Mouse (Mus musculus): ENCODE measurements around the gene Ltn1. TPM values are rescaled to one million over a fixed set of nuclear protein-coding genes. Genes with fewer than 3 reads are reported as not detected.
A peak's percentile ranks its signal among the peaks of the same experiment; 100 is the strongest.

The Ltn1 gene
- total and polyA plus RNA-seq, 2 experiments from 2014 or later = 11.2 to 12.9 TPM

DNA sequence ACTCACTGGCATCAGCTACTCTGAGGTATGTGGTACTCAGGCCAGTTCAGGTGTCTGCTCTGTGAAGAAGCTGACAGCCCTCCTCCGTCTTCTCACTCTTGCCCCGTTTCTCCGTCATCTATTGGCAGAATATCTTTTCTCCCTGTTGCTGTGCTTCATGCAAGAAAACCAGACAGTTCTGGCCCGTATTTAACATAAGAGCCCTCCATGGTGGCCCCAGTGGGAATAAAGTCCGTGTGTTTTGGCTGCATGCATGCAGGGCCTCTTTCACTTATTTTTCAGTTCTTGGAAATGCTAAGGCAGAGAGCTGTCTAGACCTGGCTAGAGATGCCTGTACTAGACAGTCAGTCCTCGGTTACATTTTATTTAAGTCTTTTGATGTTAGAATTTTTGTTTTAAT lies 72.3 kb downstream of the Ltn1 start:
- H3K4me2 ChIP-seq (ENCODE audit: low read depth, low read length) = no peak overlapping the region
- ATAC-seq (ENCODE audit: insufficient read depth, low read depth) = no peak
- WGBS = 83% methylated on average over 6 of the region's 6 CpGs

GRCm38 (mm10) chr16:87354748-87355147 lies 77.7 kb downstream of the Ltn1 start:
- no peaks in the 10 kb centered on the region for H3K9me3 ChIP-seq (replicated peaks; ENCODE audit: control insufficient read depth, low read length)
- H3K36me3 ChIP-seq (replicated peaks; ENCODE audit: control insufficient read depth, insufficient read depth, low read length) = peaks cover 31% of the 10 kb centered on the region
- H3K27me3 ChIP-seq (ENCODE audit: control insufficient read depth, insufficient read depth, low read length) = no peaks in the 10 kb centered on the region
- ATAC-seq (ENCODE audit: insufficient read depth, low read depth) (no peak), DNase-seq (ENCODE audit: low spot score) (no peak)
- H3K4me2 ChIP-seq (ENCODE audit: low read depth, low read length) = peak overlapping the region; percentile 52
- TF ChIP-seq CTCF (IDR thresholded peaks at IDR 0.05; ENCODE audit: low read depth) = no peak
- no peak for TF ChIP-seq EP300 (IDR thresholded peaks at IDR 0.05; ENCODE audit: low read depth)
- H3K27ac ChIP-seq (ENCODE audit: low read depth) = peak overlapping the region; percentile 98
- no peak overlapping the region for H3K9ac ChIP-seq (replicated peaks; ENCODE audit: low read depth, low read length)
- peak overlapping the region; percentile 78 for H3K4me3 ChIP-seq (ENCODE audit: low read depth, low read length)
- WGBS = 79% methylated on average over 7 of the region's 7 CpGs
- H3K4me1 ChIP-seq (ENCODE audit: control insufficient read depth, insufficient read depth) = 0 out of 2 replicates have a peak, but pooled peaks cover 4% of the 10 kb centered on the region

More for the DNA sequence above, 72.3 kb downstream of the Ltn1 start:
- H3K27me3 ChIP-seq (ENCODE audit: control insufficient read depth, insufficient read depth, low read length) = no peaks in the 10 kb centered on the region
- H3K36me3 ChIP-seq (replicated peaks; ENCODE audit: control insufficient read depth, insufficient read depth, low read length) = peaks cover 60% of the 10 kb centered on the region
- H3K9me3 ChIP-seq (replicated peaks; ENCODE audit: control insufficient read depth, low read length) = no peaks in the 10 kb centered on the region
- no peak for DNase-seq (ENCODE audit: low spot score)
- no peak overlapping the region for H3K4me3 ChIP-seq (ENCODE audit: low read depth, low read length)
- no peak for TF ChIP-seq EP300 (IDR thresholded peaks at IDR 0.05; ENCODE audit: low read depth)
- TF ChIP-seq CTCF (IDR thresholded peaks at IDR 0.05; ENCODE audit: low read depth) = no peak
- peaks cover 12% of the 10 kb centered on the region for H3K4me1 ChIP-seq (ENCODE audit: control insufficient read depth, insufficient read depth)
- no peak overlapping the region for H3K27ac ChIP-seq (ENCODE audit: low read depth)
- H3K9ac ChIP-seq (replicated peaks; ENCODE audit: low read depth, low read length) = no peak overlapping the region

- peak within 1 kb of the TSS; percentile 98 for H3K27ac ChIP-seq (ENCODE audit: low read depth)
- peak within 1 kb of the TSS; percentile 74 for H3K9ac ChIP-seq (replicated peaks; ENCODE audit: low read depth, low read length)
- H3K36me3 ChIP-seq (replicated peaks; ENCODE audit: control insufficient read depth, insufficient read depth, low read length) = peaks cover 26% of the 10 kb centered on the region
- ATAC-seq (ENCODE audit: insufficient read depth, low read depth) (peak; percentile 96), DNase-seq (ENCODE audit: low spot score) (peak; percentile 91)
- H3K4me3 ChIP-seq (ENCODE audit: low read depth, low read length) = peak within 1 kb of the TSS; percentile 78
- H3K4me1 ChIP-seq (ENCODE audit: control insufficient read depth, insufficient read depth) = 0 out of 2 replicates have a peak, but pooled peaks cover 4% of the 10 kb centered on the region
- WGBS = under 1% methylated on average over 47 of the region's 48 CpGs
- no peaks in the 10 kb centered on the region for H3K9me3 ChIP-seq (replicated peaks; ENCODE audit: control insufficient read depth, low read length)
- TF ChIP-seq CTCF (IDR thresholded peaks at IDR 0.05; ENCODE audit: low read depth) (no peak), EP300 (IDR thresholded peaks at IDR 0.05; ENCODE audit: low read depth) (peak; percentile 85)
- H3K4me2 ChIP-seq (ENCODE audit: low read depth, low read length) = peak within 1 kb of the TSS; percentile 52
- H3K27me3 ChIP-seq (ENCODE audit: control insufficient read depth, insufficient read depth, low read length) = no peaks in the 10 kb centered on the region
These were observed 78.3 kb downstream of the Ltn1 start, which contains the start of gene N6amt1 for GRCm38 (mm10) chr16:87354075-87354583. Gene N6amt1 (plus strand): TSS chr16:87354185.

DNA sequence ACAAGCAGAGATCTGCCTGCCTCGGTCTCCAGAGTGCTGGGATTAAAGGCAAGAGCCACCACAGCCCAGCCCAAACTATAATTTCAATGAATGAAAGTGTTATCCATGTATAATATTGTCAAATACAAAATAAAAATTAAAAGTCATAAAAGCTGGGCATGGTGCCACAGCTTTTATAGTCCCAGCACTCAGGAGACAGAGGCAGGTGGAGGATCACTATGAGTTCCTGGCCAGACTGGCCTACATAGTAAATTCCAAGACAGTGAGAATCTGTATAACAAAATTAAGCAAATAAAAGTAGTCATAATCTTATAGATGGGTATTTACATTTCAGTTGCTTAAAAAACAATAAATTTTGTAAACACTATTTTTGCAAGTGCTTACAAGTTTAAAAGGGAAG lies 78.8 kb downstream of the Ltn1 start:
- ATAC-seq (ENCODE audit: insufficient read depth, low read depth) (no peak), DNase-seq (ENCODE audit: low spot score) (no peak)
- Histone ChIP-seq H3K27me3 (ENCODE audit: control insufficient read depth, insufficient read depth, low read length) (no peaks in the 10 kb centered on the region), H3K4me2 (ENCODE audit: low read depth, low read length) (peak overlapping the region; percentile 52; the same call in 1 of the 2 replicates), H3K9me3 (replicated peaks; ENCODE audit: control insufficient read depth, low read length) (no peaks in the 10 kb centered on the region), H3K4me1 (ENCODE audit: control insufficient read depth, insufficient read depth) (0 out of 2 replicates have a peak, but pooled peaks cover 4% of the 10 kb centered on the region), H3K36me3 (replicated peaks; ENCODE audit: control insufficient read depth, insufficient read depth, low read length) (peaks cover 21% of the 10 kb centered on the region), H3K9ac (replicated peaks; ENCODE audit: low read depth, low read length) (no peak overlapping the region), H3K27ac (ENCODE audit: low read depth) (peak overlapping the region; percentile 98; the same call in 1 of the 2 replicates), H3K4me3 (ENCODE audit: low read depth, low read length) (peak overlapping the region; percentile 78)
- TF ChIP-seq EP300 (IDR thresholded peaks at IDR 0.05; ENCODE audit: low read depth) (no peak), CTCF (IDR thresholded peaks at IDR 0.05; ENCODE audit: low read depth) (no peak)
- WGBS = 100% methylated on average over 1 of the region's 1 CpGs

- no peaks in the 10 kb centered on the region for H3K9me3 ChIP-seq (replicated peaks; ENCODE audit: control insufficient read depth, low read length)
These were observed 80.9 kb downstream of the Ltn1 start for GRCm38 (mm10) chr16:87351386-87352105.

More at GRCm38 (mm10) chr16:87351386-87352105, 80.9 kb downstream of the Ltn1 start:
- H3K4me3 ChIP-seq (ENCODE audit: low read depth, low read length) = no peak overlapping the region
- peaks cover 5% of the 10 kb centered on the region for H3K36me3 ChIP-seq (replicated peaks; ENCODE audit: control insufficient read depth, insufficient read depth, low read length)
- no peak overlapping the region for H3K9ac ChIP-seq (replicated peaks; ENCODE audit: low read depth, low read length)
- DNase-seq (ENCODE audit: low spot score) (no peak), ATAC-seq (ENCODE audit: insufficient read depth, low read depth) (no peak)
- no peak overlapping the region for H3K4me2 ChIP-seq (ENCODE audit: low read depth, low read length)
- 68% methylated on average over 5 of the region's 5 CpGs for WGBS
- H3K27me3 ChIP-seq (ENCODE audit: control insufficient read depth, insufficient read depth, low read length) = no peaks in the 10 kb centered on the region
- H3K27ac ChIP-seq (ENCODE audit: low read depth) = no peak overlapping the region
- no peak for TF ChIP-seq EP300 (IDR thresholded peaks at IDR 0.05; ENCODE audit: low read depth)
- no peak for TF ChIP-seq CTCF (IDR thresholded peaks at IDR 0.05; ENCODE audit: low read depth)
- peaks cover 8% of the 10 kb centered on the region; the same call in 1 of the 2 replicates for H3K4me1 ChIP-seq (ENCODE audit: control insufficient read depth, insufficient read depth)
